Mouse (Mus musculus) heart, adult 18-20 months (tissue): ENCODE results near the gene Rasgrp1. TPM values are rescaled to one million over a fixed set of nuclear protein-coding genes. Genes with fewer than 3 reads are reported as not detected.
A peak's percentile ranks its signal among the peaks of the same experiment; 100 is the strongest.

Experiments used
- DNase-seq, 2 experiments: peaks; one replicate each; pipeline ENCODE4 v3.0.0; 2021 to 2022; ENCODE audit warnings: mixed read lengths in 1 of 2
- total RNA-seq, 2 experiments: library from RNA; stranded (reverse); gene quantifications; 2 replicates each; pipeline ENCODE4 v1.2.3; 2021

The Rasgrp1 gene
- total RNA-seq, 2 experiments from 2014 or later: 0.22 to 1.7 TPM

- no peak for DNase-seq
Observed at GRCm38 (mm10) chr2:117331634-117332033, 11.2 kb downstream of the Rasgrp1 start.

- no peak for DNase-seq
Observed at GRCm38 (mm10) chr2:117328521-117329285, 14.1 kb downstream of the Rasgrp1 start.

GRCm38 (mm10) chr2:117322399-117322798 lies 20.4 kb downstream of the Rasgrp1 start:
- DNase-seq: no peak

GRCm38 (mm10) chr2:117321231-117321630 lies 21.6 kb downstream of the Rasgrp1 start:
- no peak for DNase-seq

- DNase-seq: no peak
Observed at GRCm38 (mm10) chr2:117318991-117319390, 23.8 kb downstream of the Rasgrp1 start.

GRCm38 (mm10) chr2:117313586-117314235 lies 29.1 kb downstream of the Rasgrp1 start:
- DNase-seq: no peak

- DNase-seq: no peak
Observed at GRCm38 (mm10) chr2:117312441-117312895, 30.3 kb downstream of the Rasgrp1 start.

- DNase-seq: no peak
Observed at GRCm38 (mm10) chr2:117312030-117312429, 30.8 kb downstream of the Rasgrp1 start.

- no peak for DNase-seq
Observed at GRCm38 (mm10) chr2:117311349-117311748, 31.5 kb downstream of the Rasgrp1 start.

- no peak for DNase-seq
Observed at GRCm38 (mm10) chr2:117309046-117309445, 33.8 kb downstream of the Rasgrp1 start.

- no peak for DNase-seq
Observed at GRCm38 (mm10) chr2:117307959-117308358, 34.8 kb downstream of the Rasgrp1 start.

GRCm38 (mm10) chr2:117304941-117305340 lies 37.9 kb downstream of the Rasgrp1 start:
- DNase-seq: no peak

GRCm38 (mm10) chr2:117303391-117304350 lies 39.1 kb downstream of the Rasgrp1 start:
- DNase-seq: peak in 1 of 2 experiments; percentile 32

GRCm38 (mm10) chr2:117299596-117300448 lies 43.0 kb downstream of the Rasgrp1 start:
- DNase-seq: no peak

GRCm38 (mm10) chr2:117288291-117288690 lies 54.5 kb downstream of the Rasgrp1 start:
- DNase-seq: no peak

GRCm38 (mm10) chr2:117263786-117264408 lies 78.9 kb downstream of the Rasgrp1 start:
- DNase-seq: peak; percentile 52 to 78

- DNase-seq: peak in 1 of 2 experiments; percentile 13
Observed at GRCm38 (mm10) chr2:117262184-117262583, 80.6 kb downstream of the Rasgrp1 start.

- DNase-seq: no peak
Observed at GRCm38 (mm10) chr2:117257617-117258016, 85.2 kb downstream of the Rasgrp1 start.

GRCm38 (mm10) chr2:117255415-117255814 lies 87.4 kb downstream of the Rasgrp1 start:
- no peak for DNase-seq

GRCm38 (mm10) chr2:117250001-117250510 lies 92.7 kb downstream of the Rasgrp1 start:
- peak; percentile 4 to 49 for DNase-seq
